Mouse (Mus musculus): ENCODE measurements around the gene Mrps23. TPM values are rescaled to one million over a fixed set of nuclear protein-coding genes. Genes with fewer than 3 reads are reported as not detected.

The Mrps23 gene
- polyA plus RNA-seq, 1 experiment from 2014 or later = 57.9 TPM

- peaks cover 22% of the 10 kb centered on the region for H3K27me3 ChIP-seq (ENCODE audit: low read depth, poor library complexity, severe bottlenecking)
- H3K4me3 ChIP-seq = 0 out of 2 replicates have a peak overlapping the region, but pooled peaks have one; percentile 19
- peaks cover 60% of the 10 kb centered on the region for H3K4me1 ChIP-seq
- no peaks in the 10 kb centered on the region for H3K36me3 ChIP-seq
- H3K27ac ChIP-seq = peak overlapping the region; percentile 82
- no peaks in the 10 kb centered on the region for H3K9me3 ChIP-seq (replicated peaks)
- 30% methylated on average over 15 of the region's 15 CpGs for WGBS
- DNase-seq (ENCODE audit: low spot score) = no peak
These were observed 39.3 kb upstream of the Mrps23 start for GRCm38 (mm10) chr11:88164801-88165377.

DNA sequence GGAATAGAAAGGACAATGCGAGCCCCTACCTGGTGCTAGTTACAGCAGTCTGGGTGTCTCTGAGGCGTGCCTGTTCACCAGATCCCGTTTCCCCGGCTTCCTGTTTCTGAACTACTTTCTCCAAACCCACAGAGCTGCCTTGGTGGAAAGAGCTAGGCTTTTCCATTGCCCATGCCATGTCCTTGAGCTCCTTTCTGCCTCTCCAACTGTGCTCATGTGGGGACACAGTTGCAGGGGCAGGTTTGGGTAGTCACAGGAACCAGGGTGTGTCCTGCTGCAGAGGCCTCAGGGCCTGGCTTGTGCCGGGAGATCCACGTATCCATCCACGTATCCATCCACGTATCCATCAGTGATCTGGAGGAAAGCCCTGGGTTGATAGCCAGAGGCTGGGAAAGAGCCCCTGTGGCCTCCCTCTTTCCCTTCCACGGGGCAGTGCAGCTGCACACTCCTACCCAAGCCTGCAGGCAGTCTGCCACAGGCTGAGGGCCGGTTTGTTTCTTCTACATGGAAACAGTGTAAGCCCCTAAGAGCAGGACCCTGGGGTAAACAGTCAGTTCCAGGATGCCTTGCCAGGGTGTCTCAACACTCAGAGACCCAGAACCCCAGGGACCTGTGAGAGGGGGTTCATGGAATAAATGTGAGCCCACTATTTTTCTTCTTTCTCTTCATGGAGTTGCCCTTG, 38.4 kb upstream of the Mrps23 start:
- Histone ChIP-seq H3K27ac (peak overlapping the region; percentile 82), H3K9me3 (replicated peaks) (no peaks in the 10 kb centered on the region), H3K27me3 (ENCODE audit: low read depth, poor library complexity, severe bottlenecking) (peaks cover 32% of the 10 kb centered on the region), H3K4me3 (no peak overlapping the region), H3K36me3 (no peaks in the 10 kb centered on the region), H3K4me1 (peaks cover 56% of the 10 kb centered on the region)
- 75% methylated on average over 10 of the region's 10 CpGs for WGBS
- no peak for DNase-seq (ENCODE audit: low spot score)

DNA sequence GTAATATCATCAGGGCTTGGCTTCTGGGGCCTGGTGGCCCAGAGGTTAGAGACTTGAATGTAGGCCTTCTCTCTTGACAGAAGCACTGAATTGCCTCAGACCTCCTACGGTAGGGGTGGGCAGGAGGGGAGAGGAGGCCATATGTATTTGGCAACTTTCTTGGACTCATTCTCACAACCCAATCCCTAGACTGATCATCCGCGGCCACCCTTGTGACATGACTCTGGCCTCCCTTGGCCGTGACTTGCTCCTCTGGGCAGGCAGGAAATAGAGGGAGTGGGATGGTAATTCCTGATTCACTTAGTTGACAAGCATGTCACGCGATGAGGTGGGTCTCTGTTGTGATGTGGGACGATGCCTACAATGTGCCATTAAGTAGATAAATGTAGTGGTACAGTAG, 37.7 kb upstream of the Mrps23 start:
- no peak overlapping the region for H3K27ac ChIP-seq

DNA sequence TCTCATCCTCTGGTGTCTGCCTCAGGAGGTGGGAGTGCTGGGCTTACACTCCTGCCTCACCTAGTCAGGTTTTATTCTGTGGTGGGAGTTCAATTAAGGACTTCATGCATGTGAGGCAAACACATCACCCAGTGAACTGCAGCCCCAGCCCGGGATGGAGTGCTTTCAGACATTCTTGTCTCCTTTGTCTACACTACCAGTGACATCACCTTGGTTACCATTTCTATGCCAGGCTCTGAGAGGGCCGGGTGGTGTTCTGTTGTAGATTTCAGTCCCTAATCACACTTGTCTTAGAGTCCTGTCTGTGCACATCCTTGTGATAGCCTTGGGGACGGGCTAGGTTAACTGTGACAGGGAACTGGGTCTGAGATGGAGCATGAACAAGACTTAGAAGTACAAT, 35.6 kb upstream of the Mrps23 start:
- Histone ChIP-seq H3K27ac (no peak overlapping the region), H3K4me3 (no peak overlapping the region), H3K9me3 (replicated peaks) (no peaks in the 10 kb centered on the region), H3K36me3 (0 out of 2 replicates have a peak, but pooled peaks cover 5% of the 10 kb centered on the region), H3K27me3 (ENCODE audit: low read depth, poor library complexity, severe bottlenecking) (peaks cover 50% of the 10 kb centered on the region), H3K4me1 (peaks cover 61% of the 10 kb centered on the region)
- 81% methylated on average over 3 of the region's 3 CpGs for WGBS
- DNase-seq (ENCODE audit: low spot score) = no peak

More for the DNA sequence above, 37.7 kb upstream of the Mrps23 start:
- DNase-seq (ENCODE audit: low spot score) = no peak
- H3K4me1 ChIP-seq = peaks cover 55% of the 10 kb centered on the region
- H3K4me3 ChIP-seq = no peak overlapping the region
- WGBS = 93% methylated on average over 7 of the region's 7 CpGs
- H3K27me3 ChIP-seq (ENCODE audit: low read depth, poor library complexity, severe bottlenecking) = peaks cover 38% of the 10 kb centered on the region
- no peaks in the 10 kb centered on the region for H3K36me3 ChIP-seq
- no peaks in the 10 kb centered on the region for H3K9me3 ChIP-seq (replicated peaks)

DNA sequence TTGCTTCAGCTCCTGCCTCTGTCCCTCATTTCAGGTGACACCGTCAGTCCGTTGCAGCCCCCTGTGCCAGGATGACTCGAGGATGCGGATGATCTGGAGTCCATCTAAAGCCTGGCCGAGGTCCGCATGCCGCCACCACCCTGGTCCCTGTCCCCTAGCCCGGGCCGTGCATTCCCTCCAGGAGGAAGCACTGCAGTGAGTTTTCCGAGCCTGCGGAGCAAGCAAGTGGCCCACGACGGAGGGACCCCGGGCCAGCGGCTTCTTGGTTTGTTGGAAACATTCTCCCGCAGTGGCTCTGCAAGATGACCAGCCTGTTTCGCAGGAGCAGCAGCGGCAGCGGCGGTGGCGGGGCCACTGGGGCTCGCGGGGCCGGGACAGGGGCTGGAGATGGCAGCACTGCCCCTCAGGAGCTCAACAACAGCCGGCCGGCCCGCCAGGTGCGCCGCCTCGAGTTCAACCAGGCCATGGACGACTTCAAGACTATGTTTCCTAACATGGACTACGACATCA, 34.6 kb upstream of the Mrps23 start:
- Histone ChIP-seq H3K36me3 (0 out of 2 replicates have a peak, but pooled peaks cover 7% of the 10 kb centered on the region), H3K4me1 (peaks cover 63% of the 10 kb centered on the region), H3K27me3 (ENCODE audit: low read depth, poor library complexity, severe bottlenecking) (peaks cover 50% of the 10 kb centered on the region), H3K27ac (peak overlapping the region; percentile 61), H3K4me3 (peak overlapping the region; percentile 42), H3K9me3 (replicated peaks) (no peaks in the 10 kb centered on the region)
- 11% methylated on average over 32 of the region's 32 CpGs for WGBS
- DNase-seq (ENCODE audit: low spot score) = no peak

- Histone ChIP-seq H3K36me3 (0 out of 2 replicates have a peak, but pooled peaks cover 7% of the 10 kb centered on the region), H3K27ac (no peak overlapping the region), H3K4me3 (no peak overlapping the region), H3K27me3 (ENCODE audit: low read depth, poor library complexity, severe bottlenecking) (peaks cover 50% of the 10 kb centered on the region), H3K4me1 (peaks cover 53% of the 10 kb centered on the region), H3K9me3 (replicated peaks) (no peaks in the 10 kb centered on the region)
- 79% methylated on average over 3 of the region's 3 CpGs for WGBS
- no peak for DNase-seq (ENCODE audit: low spot score)
These were observed 33.6 kb upstream of the Mrps23 start for GRCm38 (mm10) chr11:88170606-88171005.

GRCm38 (mm10) chr11:88171876-88172442, 32.2 kb upstream of the Mrps23 start:
- DNase-seq (ENCODE audit: low spot score) = no peak
- Histone ChIP-seq H3K27me3 (ENCODE audit: low read depth, poor library complexity, severe bottlenecking) (peaks cover 50% of the 10 kb centered on the region), H3K9me3 (replicated peaks) (no peaks in the 10 kb centered on the region), H3K36me3 (peaks cover 12% of the 10 kb centered on the region; the same call in 1 of the 2 replicates), H3K27ac (peak overlapping the region; percentile 81), H3K4me3 (no peak overlapping the region), H3K4me1 (peaks cover 45% of the 10 kb centered on the region)
- WGBS = 65% methylated on average over 15 of the region's 15 CpGs

DNA sequence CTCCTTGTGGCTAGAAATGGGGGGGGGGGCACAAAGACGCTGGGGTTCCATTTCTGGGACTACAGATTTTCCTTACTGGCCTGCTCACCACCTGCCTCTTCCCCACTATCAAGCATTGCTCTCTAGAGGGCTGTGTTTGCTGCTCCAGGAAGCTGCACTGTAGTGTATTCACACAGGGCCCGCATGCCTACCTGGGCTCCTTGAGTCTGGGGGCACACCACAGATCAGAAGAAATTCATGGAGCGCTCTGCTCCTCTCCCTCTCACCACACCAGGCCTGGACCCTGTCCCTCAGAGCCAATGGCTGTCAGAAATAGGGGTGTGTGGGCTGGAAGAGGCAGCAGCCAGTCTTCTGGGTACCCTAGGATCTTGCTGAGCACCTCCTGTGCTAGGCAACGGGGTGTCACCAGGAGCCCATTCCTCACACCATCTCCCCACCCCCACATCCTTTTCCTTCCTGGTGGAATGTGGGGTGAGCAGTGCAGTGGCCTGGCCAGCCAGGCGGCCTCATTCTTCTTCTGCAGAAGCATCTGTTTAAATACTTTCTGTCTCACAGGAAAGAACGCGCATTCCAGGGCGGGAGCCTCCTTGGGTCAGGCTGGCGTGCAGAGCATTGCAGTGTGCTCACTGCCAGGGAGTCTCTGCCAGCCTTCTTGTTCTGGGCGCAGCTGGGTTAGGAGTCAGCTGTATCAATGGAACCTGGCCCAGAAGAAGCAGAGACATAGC, 31.4 kb upstream of the Mrps23 start:
- WGBS = 21% methylated on average over 10 of the region's 10 CpGs
- Histone ChIP-seq H3K9me3 (replicated peaks) (no peaks in the 10 kb centered on the region), H3K4me1 (peaks cover 45% of the 10 kb centered on the region), H3K27me3 (ENCODE audit: low read depth, poor library complexity, severe bottlenecking) (peaks cover 49% of the 10 kb centered on the region), H3K4me3 (peak overlapping the region; percentile 23), H3K27ac (peak overlapping the region; percentile 81), H3K36me3 (peaks cover 19% of the 10 kb centered on the region)
- DNase-seq (ENCODE audit: low spot score) = peak; percentile 67

GRCm38 (mm10) chr11:88173386-88174025, 30.7 kb upstream of the Mrps23 start:
- peaks cover 26% of the 10 kb centered on the region for H3K36me3 ChIP-seq
- DNase-seq (ENCODE audit: low spot score) = no peak
- peak overlapping the region; percentile 81 for H3K27ac ChIP-seq
- H3K4me3 ChIP-seq = peak overlapping the region; percentile 23
- H3K9me3 ChIP-seq (replicated peaks) = no peaks in the 10 kb centered on the region
- peaks cover 45% of the 10 kb centered on the region for H3K4me1 ChIP-seq
- H3K27me3 ChIP-seq (ENCODE audit: low read depth, poor library complexity, severe bottlenecking) = peaks cover 42% of the 10 kb centered on the region
- whole genome bisulfite sequencing = 7% methylated on average over 8 of the region's 9 CpGs

DNA sequence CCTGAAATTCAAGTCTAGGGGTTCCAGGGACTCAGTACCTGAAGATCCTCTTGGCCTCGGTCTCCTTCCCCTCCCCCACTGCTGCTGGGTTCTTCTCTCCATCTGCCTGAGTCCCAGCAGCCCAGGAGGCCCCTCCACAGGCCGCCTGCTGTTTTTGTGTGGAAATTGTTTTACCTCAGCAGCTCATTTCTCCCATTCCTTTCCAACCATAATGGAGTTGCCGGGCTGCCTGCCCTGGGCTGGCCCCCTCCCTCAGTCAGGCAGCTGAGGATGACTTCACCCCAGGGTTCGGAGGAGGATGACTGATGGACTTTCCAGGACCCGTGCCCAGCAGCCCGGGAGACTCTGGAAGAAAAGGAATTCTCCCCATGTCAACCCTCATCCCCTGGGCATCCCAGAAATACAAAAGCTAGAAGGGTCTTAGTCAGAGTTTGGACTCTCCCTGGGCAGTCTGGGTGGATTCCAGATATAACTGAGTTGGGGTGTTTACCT, 23.7 kb upstream of the Mrps23 start:
- WGBS = 26% methylated on average over 6 of the region's 6 CpGs
- Histone ChIP-seq H3K4me1 (peaks cover 46% of the 10 kb centered on the region), H3K4me3 (peak overlapping the region; percentile 26), H3K27ac (peak overlapping the region; percentile 88), H3K36me3 (peaks cover 52% of the 10 kb centered on the region), H3K9me3 (replicated peaks) (no peaks in the 10 kb centered on the region), H3K27me3 (ENCODE audit: low read depth, poor library complexity, severe bottlenecking) (no peaks in the 10 kb centered on the region)
- no peak for DNase-seq (ENCODE audit: low spot score)

- 0 out of 2 replicates have a peak, but pooled peaks cover 2% of the 10 kb centered on the region for H3K27me3 ChIP-seq (ENCODE audit: low read depth, poor library complexity, severe bottlenecking)
- no peaks in the 10 kb centered on the region for H3K9me3 ChIP-seq (replicated peaks)
- peaks cover 50% of the 10 kb centered on the region for H3K4me1 ChIP-seq
- H3K27ac ChIP-seq = peak overlapping the region; percentile 88
- peaks cover 51% of the 10 kb centered on the region for H3K36me3 ChIP-seq
- WGBS = 8% methylated on average over 16 of the region's 16 CpGs
- H3K4me3 ChIP-seq = peak overlapping the region; percentile 26
- peak; percentile 85 for DNase-seq (ENCODE audit: low spot score)
These were observed 23.1 kb upstream of the Mrps23 start for GRCm38 (mm10) chr11:88180959-88181619.
